Mouse (Mus musculus) brain, adult 2 months (tissue): Measurements from ENCODE around the gene Dync1h1.

ENCODE experiments used
- DNase-seq: peaks from one replicate; pipeline ENCODE4 v3.0.0; 2011; ENCODE audit warnings: low read depth, low spot score

The Dync1h1 gene

GRCm38 (mm10) chr12:110601241-110602218, at the start of gene Dync1h1:
Dync1h1 (plus strand) TSS chr12:110601452.
- peak; percentile 96 for DNase-seq

GRCm38 (mm10) chr12:110552113-110552512, 49.1 kb upstream of the Dync1h1 start:
- DNase-seq, result peak; percentile 58

DNA sequence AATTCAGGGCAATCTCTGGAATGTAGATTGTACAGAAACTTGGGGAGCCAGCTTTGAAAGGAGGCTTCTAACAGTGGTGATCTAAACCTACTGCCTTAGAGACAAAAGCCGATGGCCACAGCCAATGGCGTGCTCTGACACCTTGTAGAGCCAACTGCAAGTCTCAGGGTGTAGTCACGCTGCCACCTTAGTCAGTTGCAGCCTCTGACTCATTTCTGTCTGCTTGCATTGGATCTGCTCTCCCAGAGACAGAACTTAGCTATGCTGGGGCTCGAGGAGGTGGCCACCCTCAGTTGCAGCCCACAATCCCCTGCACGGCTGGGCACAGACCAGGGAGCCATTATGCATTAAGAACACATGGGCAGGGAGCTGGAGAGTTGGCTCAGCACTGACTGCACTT, 47.9 kb upstream of the Dync1h1 start:
- DNase-seq, result peak; percentile 77

DNA sequence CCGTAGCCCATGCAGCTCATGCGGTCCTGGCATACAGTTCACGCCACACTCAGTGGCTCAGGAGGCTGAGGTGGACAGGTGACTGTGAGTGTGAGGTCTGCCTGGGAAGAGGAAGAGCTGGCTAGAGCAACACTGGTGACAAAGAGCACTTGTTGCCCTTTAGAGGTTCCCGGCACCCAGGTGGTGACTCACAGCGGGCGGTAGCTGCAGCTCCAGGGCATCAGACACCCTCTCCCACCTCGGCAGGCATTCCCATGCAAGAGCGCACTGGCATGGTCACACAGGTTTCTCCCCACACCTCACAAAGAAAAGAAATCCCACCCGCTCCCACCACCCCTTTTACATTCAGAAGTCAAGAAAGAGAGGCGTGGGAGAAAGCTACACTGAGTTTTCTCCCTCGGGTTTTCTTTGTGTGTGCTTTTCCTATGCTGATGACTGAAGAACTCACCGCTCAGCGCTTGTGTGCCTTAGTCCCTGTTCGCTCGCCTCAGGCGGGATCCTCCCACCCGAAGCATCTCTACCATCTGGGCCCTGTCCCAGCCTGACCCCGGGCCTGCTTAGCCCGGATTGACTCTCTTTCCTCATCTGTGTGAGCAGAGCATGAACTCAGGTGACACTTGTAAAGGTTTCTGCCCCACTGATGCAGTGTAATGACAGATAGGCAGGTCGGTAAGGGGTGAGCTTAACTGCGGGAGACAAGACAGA, 45.6 kb upstream of the Dync1h1 start:
- DNase-seq, result peak; percentile 56

DNA sequence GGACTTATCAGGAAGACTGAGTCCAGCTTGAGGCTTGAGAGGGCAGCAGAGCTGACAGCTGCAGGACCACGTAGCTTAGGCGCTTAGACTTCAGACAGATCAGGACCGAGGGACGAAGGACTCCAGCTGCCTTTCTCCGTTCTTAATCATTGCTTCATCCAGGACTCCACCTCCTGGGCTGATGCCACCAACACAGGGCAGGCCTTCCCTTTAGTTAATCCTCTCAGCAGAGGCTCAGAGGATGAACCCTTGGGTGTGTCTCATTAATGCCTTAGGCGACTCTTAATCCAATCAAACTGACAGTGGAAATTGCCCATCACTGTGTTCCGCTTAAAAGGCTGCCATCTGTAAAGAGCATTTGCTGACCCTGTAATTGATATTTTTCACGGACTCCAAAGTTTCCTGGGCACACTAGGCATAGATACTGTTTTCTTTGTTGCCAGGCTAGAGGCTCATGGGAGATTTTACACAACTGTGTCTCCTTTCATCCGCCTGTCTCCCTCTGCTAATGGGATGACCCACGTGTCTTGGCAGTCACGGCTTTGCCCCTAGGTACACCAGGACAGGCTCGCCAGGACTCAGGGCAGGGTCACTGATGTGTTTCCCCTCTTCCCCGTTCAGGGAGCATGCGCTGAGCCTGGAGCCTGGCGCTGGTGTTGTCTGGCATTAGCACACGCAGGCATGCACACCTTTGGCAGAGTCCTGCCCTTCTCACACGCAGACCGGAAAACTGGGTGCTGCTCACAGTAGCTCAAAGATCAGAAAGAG, 44.2 kb upstream of the Dync1h1 start:
- DNase-seq, result no peak

DNA sequence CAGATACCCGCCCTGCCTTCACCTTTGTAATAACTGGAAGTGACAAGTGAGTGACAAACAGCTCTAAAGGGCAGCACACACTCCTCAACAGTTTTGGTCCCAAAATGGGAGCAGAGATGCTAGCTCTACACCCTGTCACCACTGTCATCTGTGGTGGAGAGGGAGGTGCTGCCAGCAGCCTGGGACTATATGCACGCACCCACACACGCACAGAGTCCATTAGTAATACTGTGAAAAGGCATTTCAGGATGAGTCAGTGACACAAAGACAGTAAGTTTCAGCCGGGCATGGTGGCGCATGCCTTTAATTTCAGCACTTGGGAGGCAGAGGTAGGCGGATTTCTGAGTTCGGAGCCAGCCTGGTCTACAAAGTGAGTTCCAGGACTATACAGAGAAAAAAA, 43.1 kb upstream of the Dync1h1 start:
- peak; percentile 64 for DNase-seq

DNA sequence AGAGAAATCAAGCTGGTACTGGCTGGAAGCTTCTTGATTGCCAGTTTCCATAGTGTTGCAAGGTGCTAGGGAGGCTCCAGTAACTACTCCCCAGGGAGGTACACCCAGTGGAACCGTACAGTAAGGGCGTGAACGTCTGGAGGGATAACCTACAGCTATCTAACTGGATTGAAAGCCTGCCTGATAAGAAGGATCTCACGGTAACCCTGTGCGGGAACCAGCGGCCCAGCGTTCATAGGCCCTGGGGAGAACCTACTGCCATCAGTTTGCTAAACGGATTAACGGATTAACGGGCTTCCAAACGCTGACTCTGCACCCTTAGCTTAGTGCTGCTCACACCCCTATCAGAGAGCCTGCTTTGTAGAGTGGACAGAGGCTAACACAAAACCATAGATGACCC, 37.9 kb upstream of the Dync1h1 start:
- no peak for DNase-seq

- DNase-seq, result no peak
Observed at GRCm38 (mm10) chr12:110564848-110565247, 36.4 kb upstream of the Dync1h1 start.

DNA sequence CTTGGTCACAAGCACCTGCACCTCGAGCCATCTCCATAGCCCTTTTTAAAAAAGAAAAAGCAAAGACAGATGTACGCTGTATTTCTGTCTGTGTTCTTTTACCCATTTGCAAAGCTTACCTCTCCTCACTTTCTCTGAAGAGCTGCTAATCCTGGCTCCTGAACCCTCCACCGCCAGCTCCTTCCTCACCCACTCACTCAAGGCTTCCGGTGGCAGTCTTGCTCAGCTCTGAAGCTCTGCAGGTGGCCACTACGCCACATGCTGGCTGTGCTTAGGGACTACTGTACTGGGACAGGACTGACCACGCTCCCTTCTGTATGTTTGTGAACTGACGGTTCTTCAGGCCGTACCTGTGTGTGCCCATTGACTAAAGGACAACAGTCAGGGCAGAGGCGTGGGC, 34.9 kb upstream of the Dync1h1 start:
- peak; percentile 66 for DNase-seq

DNA sequence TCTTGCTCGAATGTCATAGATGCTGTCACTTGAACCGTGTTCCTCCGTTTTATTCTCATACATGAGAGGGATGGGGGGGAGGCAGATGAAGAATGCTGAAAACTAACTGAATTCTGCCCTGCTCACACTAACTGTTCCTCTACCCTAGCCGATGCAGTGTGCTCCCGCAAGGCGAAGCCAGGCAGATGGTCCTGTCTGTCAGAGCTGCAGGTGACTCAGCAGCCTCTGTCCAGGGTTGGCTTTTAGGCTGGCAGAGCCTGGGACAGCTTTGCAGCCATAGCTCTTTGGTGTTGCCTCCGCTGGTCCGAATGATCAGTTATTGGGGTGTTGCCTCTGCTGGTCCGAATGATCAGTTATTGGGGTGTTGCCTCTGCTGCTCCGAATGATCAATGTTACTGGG, 30.2 kb upstream of the Dync1h1 start:
- DNase-seq, result peak; percentile 56

DNA sequence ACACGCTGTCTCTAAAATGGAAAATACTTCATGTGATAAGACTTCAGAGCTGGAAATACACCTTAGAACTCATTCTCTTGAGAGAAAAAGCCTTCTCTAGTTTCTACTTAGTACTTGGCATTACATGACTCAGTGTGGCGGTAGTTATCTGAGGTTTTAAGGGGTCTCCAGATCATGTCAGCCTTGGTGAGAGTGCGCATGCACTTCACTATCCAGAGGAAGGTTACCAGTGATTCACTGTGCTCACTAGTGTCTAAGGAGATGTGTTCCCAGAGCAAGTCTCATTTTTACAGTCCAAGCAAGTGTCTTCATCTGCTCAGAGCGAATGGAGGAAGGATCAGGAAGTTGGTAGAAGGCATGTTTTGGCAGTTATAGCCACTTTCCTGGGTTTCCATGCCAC, 28.9 kb upstream of the Dync1h1 start:
- DNase-seq, result no peak

GRCm38 (mm10) chr12:110573635-110574034, 27.6 kb upstream of the Dync1h1 start:
- no peak for DNase-seq

DNA sequence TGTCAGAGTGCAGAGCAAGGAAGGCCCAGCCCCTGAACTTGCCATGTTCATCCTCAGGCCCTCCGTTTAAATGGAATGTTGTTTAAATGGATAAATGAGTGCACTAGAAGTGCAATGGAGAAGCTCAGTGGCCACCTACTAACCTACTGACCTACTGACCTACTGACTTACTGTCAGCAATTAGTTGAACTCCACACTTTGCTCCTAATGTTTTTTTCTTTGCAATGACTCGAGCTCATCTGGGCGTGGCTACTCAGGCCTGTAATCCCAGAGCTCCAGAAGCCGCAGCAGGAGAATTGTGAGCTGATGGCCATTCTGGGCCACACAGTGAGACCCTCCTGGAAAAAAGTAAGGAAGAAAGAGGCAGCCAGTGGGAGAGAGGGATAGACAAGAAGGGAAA, 25.3 kb upstream of the Dync1h1 start:
- no peak for DNase-seq

DNA sequence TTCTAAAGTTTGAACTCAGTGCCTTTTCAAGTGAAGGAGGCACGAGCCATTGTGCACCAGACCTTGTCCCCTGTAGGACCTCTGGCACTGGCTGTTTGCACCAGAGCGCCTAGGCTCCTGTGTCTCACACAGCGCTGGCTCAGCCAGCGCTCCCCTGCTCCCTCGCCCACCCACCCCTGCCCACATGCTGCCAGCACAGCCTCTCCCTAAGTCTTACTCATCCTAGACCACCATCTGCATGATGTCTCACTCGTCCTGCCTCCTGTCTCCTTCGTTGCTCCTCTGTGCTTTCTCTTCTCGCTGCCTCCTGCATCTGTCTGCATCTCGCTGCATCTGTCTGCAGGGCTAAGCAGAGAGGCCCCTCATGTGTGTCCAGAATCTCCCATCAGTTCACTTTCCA, 22.9 kb upstream of the Dync1h1 start:
- peak; percentile 67 for DNase-seq

- no peak for DNase-seq
Observed at GRCm38 (mm10) chr12:110588622-110589021, 12.6 kb upstream of the Dync1h1 start.

GRCm38 (mm10) chr12:110590804-110591259, 10.4 kb upstream of the Dync1h1 start:
- peak; percentile 30 for DNase-seq

DNA sequence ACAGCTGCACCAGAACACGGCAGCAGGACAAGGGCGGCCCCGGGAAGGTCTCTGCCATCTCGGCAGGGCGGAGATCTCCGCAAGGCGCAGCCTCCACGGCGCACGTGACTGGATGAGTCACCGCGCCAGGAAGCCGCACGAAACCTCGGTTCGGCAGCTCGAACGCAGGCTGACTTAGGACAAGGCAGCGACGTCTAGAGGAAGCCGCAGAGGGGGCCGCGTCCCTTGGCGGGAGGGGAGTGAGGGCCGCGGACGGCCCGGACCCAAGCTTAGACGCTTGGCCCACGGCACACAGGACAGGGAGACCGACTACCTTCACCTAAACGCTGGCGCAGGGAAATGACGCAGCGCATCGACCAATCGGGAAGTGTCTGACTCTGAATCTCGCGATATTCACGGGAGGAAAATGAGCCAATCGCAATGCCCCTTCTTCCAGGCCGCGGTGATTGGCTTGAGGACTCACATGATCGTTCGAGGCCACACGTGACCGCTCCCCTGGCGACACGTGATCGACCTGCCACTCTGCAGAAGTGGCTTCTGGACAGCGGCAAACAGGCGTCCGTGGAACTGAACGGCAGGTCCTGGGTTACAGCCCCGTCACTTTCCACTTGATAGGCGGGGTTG, 9.9 kb upstream of the Dync1h1 start:
- peak; percentile 100 for DNase-seq

DNA sequence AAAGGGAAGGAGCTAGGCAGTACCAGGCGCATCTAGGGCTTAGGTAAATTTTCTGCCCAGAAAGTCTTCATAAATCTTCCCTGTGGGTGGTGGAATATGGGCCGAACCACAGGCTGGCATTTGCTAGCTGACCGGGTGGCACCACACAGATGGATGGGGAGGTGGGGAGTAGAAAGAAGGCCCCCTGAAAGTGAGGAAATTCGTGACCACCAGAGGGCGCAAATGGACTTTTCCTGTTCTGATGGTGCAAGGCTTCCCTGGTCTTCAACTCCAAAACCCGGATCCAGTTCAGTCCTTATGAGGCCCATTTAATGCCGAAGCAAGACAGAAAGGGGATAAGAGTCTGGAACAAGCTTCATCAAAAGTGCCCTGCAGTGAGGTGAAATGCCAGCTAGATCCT, 2.7 kb upstream of the Dync1h1 start:
- DNase-seq, result peak; percentile 89

DNA sequence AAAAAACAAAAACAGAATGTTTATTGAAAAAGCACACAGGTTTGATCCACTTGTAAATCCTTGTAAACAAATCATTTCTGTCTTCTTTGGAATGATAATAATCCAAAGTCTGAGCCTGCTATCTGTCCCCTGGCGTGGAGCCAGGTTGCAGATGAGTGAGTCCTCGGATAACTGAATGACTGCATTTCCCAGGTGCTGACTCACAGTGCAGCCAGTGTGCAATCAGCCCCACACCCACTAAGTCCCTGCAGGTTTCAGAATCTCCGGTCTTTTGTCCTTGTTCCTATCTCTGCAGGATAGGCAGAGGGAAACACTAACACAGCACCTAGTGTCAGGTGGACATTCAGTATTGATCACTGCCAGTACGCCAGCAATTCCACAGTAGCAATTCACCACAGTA, 1.5 kb upstream of the Dync1h1 start:
- peak; percentile 73 for DNase-seq

- DNase-seq, result peak; percentile 77
Observed at GRCm38 (mm10) chr12:110600225-110600991, 844 bp upstream of the Dync1h1 start.

DNA sequence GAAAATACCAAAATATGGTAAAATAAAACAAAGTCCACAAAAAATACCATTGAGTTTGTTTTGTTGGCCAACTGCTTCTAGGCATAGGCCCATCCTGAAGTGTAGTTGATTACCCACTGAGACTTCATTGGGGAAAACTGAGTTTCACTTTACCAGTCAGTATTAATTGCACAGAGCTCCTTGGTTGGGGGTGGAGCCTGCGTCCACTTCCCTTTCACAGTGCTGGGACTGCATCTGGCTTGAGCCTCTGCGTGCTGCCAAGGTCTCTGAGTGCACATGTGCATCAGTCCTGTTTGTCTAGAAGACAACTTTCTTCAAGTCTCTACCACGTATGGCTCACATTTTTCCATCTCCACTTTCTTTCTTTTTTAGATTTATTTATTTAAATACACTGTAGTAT, 4.9 kb downstream of the Dync1h1 start:
- no peak for DNase-seq
